Mouse (Mus musculus): ENCODE data around the gene Ppt2. TPM values are rescaled to one million over a fixed set of nuclear protein-coding genes. Genes with fewer than 3 reads are reported as not detected.

The Ppt2 gene
- polyA plus RNA-seq, 1 experiment from 2014 or later: 39.1 TPM

DNA sequence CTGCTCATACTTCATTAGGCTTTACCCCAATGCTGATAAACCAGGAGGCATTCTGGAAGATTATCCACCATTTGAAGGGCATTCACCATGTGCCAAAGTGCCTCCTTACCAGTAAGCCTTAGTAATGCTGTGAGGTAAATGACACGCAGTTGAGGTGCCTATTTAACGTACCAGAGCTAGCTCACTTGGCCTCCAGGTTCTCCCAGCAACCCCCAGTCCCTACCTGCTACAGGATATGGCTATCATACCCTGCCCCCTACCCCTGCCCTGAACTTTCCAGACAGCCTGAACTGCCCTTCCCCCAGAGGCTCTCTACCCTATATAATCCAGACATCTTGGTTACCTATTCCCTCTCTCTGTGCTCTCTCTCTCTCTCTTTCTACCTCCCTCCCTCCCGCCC is 39.5 kb downstream of the Ppt2 start:
- ATAC-seq (replicated peaks; ENCODE audit: low FRiP score): no peak
- Histone ChIP-seq H3K4me2 (peak overlapping the region; percentile 72), H3K4me1 (peaks cover 64% of the 10 kb centered on the region), H3K27me3 (no peaks in the 10 kb centered on the region), H3K9ac (no peak overlapping the region), H3K27ac (peak overlapping the region; percentile 100), H3K9me3 (replicated peaks) (no peaks in the 10 kb centered on the region), H3K4me3 (replicated peaks) (no peak overlapping the region), H3K36me3 (no peaks in the 10 kb centered on the region)
- WGBS: 47% methylated on average over 3 of the region's 3 CpGs

DNA sequence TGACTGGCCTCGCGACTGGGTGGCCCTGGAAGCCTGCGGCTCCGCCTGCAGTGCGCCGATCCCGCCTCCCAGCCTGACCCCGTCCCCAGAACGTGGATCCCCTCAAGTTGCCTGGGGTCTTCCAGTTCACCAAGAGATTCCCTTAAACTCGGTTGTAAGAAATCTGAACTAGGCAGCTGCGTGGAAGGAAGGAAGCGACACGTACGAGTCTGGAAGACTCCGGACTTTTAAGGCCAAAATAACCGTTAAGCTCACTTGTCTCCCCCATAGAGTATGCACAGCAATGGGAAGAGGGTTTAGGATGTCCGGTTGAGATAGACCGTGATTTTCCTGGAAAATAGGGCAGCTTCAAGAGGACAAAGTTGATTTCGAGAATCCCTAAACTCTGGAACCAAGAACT is 40.5 kb downstream of the Ppt2 start:
- Histone ChIP-seq H3K4me1 (peaks cover 57% of the 10 kb centered on the region), H3K4me3 (replicated peaks) (peak overlapping the region; percentile 82), H3K36me3 (no peaks in the 10 kb centered on the region), H3K4me2 (peak overlapping the region; percentile 96), H3K27ac (peak overlapping the region; percentile 100), H3K27me3 (no peaks in the 10 kb centered on the region), H3K9me3 (replicated peaks) (no peaks in the 10 kb centered on the region), H3K9ac (peak overlapping the region; percentile 95)
- 4% methylated on average over 19 of the region's 19 CpGs for WGBS
- no peak for ATAC-seq (replicated peaks; ENCODE audit: low FRiP score)

DNA sequence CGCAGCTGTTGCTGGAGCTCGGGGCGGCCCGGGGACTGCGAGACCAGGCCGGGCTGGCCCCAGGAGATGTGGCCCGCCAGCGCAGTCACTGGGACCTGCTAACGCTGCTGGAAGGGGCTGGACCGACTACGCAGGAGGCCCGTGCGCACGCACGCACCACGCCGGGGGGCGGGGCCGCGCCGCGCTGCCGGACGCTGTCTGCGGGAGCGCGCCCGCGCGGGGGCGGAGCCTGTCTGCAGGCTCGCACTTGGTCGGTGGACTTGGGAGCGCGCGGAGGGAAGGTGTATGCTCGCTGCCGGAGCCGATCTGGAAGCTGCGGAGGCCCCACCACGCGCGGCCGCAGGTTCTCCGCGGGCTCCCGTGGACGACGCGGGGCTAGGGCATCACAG is 40.9 kb downstream of the Ppt2 start:
- 1% methylated on average over 49 of the region's 50 CpGs for WGBS
- Histone ChIP-seq H3K27ac (peak overlapping the region; percentile 100), H3K9me3 (replicated peaks) (no peaks in the 10 kb centered on the region), H3K36me3 (no peaks in the 10 kb centered on the region), H3K4me2 (peak overlapping the region; percentile 96), H3K9ac (peak overlapping the region; percentile 95), H3K4me3 (replicated peaks) (peak overlapping the region; percentile 82), H3K4me1 (peaks cover 57% of the 10 kb centered on the region), H3K27me3 (no peaks in the 10 kb centered on the region)
- ATAC-seq (replicated peaks; ENCODE audit: low FRiP score): peak; percentile 73

DNA sequence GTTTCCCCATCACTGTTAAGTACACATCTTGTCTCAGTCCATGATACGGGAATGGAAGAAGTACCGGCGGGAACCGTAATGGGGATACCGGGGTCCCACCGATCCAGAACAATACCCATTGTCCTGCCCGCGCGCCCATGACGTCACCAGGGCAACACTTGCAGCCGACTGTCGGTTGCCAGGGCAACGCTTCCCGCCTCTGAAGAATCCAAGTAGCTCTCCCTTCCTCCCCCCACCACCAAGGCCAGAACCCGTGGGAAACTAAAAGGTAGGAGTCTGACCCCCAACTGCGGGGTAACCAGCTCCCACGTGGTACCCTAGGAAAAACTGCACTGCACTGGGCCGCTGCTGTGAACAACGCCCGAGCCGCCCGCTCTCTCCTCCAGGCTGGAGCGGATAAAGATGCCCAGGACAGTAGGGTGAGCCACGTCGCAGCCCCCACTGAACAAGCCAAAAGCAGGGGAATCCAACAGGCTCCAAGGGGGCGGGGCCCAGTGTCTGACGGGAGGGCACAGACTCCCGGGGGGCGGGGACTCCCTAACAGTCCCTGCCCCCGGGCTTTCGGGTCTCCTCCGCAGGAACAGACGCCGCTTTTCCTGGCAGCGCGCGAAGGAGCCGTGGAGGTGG is 41.4 kb downstream of the Ppt2 start:
- ATAC-seq (replicated peaks; ENCODE audit: low FRiP score): peak; percentile 81
- H3K9me3 ChIP-seq (replicated peaks): no peaks in the 10 kb centered on the region
- H3K27me3 ChIP-seq: no peaks in the 10 kb centered on the region
- peak overlapping the region; percentile 100 for H3K27ac ChIP-seq
- WGBS: under 1% methylated on average over 38 of the region's 38 CpGs
- H3K9ac ChIP-seq: peak overlapping the region; percentile 95
- H3K4me2 ChIP-seq: peak overlapping the region; percentile 96
- H3K4me3 ChIP-seq (replicated peaks): peak overlapping the region; percentile 82
- H3K36me3 ChIP-seq: no peaks in the 10 kb centered on the region
- H3K4me1 ChIP-seq: peaks cover 56% of the 10 kb centered on the region

DNA sequence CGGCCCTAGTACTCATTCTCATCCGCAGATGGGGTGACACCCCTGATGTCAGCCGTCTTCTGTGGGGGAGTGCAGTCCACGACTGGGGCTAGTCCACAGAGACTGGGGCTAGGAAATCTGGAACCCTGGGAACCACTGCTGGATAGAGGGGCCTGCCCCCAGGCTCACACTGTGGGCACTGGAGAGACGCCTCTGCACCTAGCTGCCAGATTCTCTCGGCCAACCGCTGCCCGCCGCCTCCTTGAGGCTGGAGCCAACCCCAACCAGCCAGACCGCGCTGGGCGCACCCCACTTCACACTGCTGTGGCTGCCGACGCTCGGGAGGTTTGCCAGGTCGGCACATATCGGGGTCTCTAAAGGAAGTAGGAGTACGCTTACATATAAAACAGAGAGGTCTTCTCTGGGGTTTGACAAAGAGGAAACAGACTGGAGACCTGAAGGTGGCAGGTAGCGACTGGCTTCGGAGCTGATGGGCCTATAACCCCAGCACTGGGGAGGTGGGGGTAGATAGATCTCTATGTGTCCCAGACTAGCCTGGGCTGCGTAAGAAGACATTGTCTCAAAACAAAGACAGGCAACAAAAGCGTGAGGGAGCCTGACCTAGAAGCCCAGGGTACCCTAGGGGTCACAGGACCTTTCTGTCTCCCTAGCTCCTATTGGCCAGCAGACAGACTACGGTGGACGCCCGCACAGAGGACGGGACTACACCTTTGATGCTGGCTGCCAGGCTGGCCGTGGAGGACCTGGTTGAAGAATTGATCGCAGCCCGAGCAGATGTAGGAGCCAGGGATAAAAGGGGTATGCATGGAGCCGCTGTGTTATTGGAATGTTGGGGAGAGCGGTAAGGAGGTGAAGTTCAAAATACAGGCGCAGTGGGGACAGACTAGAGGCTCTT is 42.2 kb downstream of the Ppt2 start:
- Histone ChIP-seq H3K27me3 (no peaks in the 10 kb centered on the region), H3K27ac (peak overlapping the region; percentile 100), H3K9me3 (replicated peaks) (no peaks in the 10 kb centered on the region), H3K4me1 (peaks cover 49% of the 10 kb centered on the region), H3K36me3 (no peaks in the 10 kb centered on the region), H3K4me2 (peak overlapping the region; percentile 96), H3K4me3 (replicated peaks) (peak overlapping the region; percentile 82), H3K9ac (peak overlapping the region; percentile 95)
- ATAC-seq (replicated peaks; ENCODE audit: low FRiP score): no peak
- 29% methylated on average over 32 of the region's 32 CpGs for WGBS

- no peak overlapping the region for H3K4me3 ChIP-seq (replicated peaks)
- no peak for ATAC-seq (replicated peaks; ENCODE audit: low FRiP score)
- H3K9ac ChIP-seq: no peak overlapping the region
- H3K36me3 ChIP-seq: no peaks in the 10 kb centered on the region
- H3K9me3 ChIP-seq (replicated peaks): no peaks in the 10 kb centered on the region
- peaks cover 39% of the 10 kb centered on the region for H3K4me1 ChIP-seq
- H3K27ac ChIP-seq: no peak overlapping the region
- no peaks in the 10 kb centered on the region for H3K27me3 ChIP-seq
- 93% methylated on average over 8 of the region's 8 CpGs for whole genome bisulfite sequencing
- H3K4me2 ChIP-seq: no peak overlapping the region
Measured at GRCm38 (mm10) chr17:34585121-34585520, 43.2 kb downstream of the Ppt2 start.

DNA sequence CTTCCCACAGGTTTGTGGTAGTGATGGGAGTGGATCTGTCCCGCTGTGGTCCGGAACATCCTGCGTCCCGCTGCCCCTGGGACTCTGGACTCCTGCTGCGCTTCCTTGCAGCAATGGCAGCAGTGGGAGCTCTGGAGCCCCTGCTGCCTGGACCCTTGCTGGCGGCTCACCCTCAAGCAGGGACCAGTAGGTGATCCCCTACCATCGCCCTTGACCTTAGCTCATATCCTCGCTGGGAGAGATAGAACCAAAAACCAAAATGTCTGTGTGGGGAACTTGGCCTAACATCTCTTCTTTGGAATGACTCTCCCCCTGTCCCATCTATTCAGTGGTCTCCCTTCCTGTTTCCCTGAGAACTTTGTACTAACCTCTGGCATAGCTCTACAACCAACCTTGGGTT is 44.5 kb downstream of the Ppt2 start:
- Histone ChIP-seq H3K4me2 (no peak overlapping the region), H3K4me1 (peaks cover 26% of the 10 kb centered on the region), H3K36me3 (no peaks in the 10 kb centered on the region), H3K4me3 (replicated peaks) (no peak overlapping the region), H3K9ac (no peak overlapping the region), H3K27me3 (no peaks in the 10 kb centered on the region), H3K9me3 (replicated peaks) (no peaks in the 10 kb centered on the region), H3K27ac (no peak overlapping the region)
- 93% methylated on average over 8 of the region's 8 CpGs for WGBS
- ATAC-seq (replicated peaks; ENCODE audit: low FRiP score): no peak

DNA sequence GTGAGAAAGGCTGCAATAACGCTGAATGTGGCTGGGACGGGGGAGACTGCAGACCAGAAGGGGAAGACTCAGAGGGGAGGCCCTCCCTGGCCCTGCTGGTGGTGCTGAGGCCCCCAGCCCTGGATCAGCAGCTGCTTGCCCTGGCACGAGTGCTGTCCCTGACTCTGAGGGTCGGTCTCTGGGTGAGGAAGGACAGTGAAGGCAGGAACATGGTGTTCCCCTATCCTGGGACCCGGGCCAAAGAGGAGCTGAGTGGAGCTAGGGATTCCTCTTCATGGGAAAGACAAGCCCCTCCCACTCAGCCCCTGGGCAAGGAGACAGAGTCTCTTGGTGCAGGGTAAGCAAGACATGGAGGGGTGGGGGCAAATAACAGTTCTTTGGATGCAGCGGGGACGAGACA is 44.9 kb downstream of the Ppt2 start:
- no peaks in the 10 kb centered on the region for H3K9me3 ChIP-seq (replicated peaks)
- no peak overlapping the region for H3K27ac ChIP-seq
- H3K4me3 ChIP-seq (replicated peaks): no peak overlapping the region
- ATAC-seq (replicated peaks; ENCODE audit: low FRiP score): no peak
- peaks cover 21% of the 10 kb centered on the region for H3K4me1 ChIP-seq
- WGBS: 63% methylated on average over 7 of the region's 7 CpGs
- no peak overlapping the region for H3K4me2 ChIP-seq
- no peak overlapping the region for H3K9ac ChIP-seq
- H3K27me3 ChIP-seq: no peaks in the 10 kb centered on the region
- no peaks in the 10 kb centered on the region for H3K36me3 ChIP-seq

GRCm38 (mm10) chr17:34582528-34582927 is 45.8 kb downstream of the Ppt2 start:
- WGBS: 86% methylated on average over 12 of the region's 12 CpGs
- H3K9me3 ChIP-seq (replicated peaks): no peaks in the 10 kb centered on the region
- H3K36me3 ChIP-seq: no peaks in the 10 kb centered on the region
- ATAC-seq (replicated peaks; ENCODE audit: low FRiP score): no peak
- H3K4me3 ChIP-seq (replicated peaks): no peak overlapping the region
- no peaks in the 10 kb centered on the region for H3K27me3 ChIP-seq
- H3K9ac ChIP-seq: no peak overlapping the region
- no peak overlapping the region for H3K27ac ChIP-seq
- peaks cover 14% of the 10 kb centered on the region for H3K4me1 ChIP-seq
- no peak overlapping the region for H3K4me2 ChIP-seq

GRCm38 (mm10) chr17:34578070-34578469 is 50.2 kb downstream of the Ppt2 start:
- H3K36me3 ChIP-seq: no peaks in the 10 kb centered on the region
- 93% methylated on average over 3 of the region's 3 CpGs for WGBS
- no peak overlapping the region for H3K4me3 ChIP-seq (replicated peaks)
- no peaks in the 10 kb centered on the region for H3K9me3 ChIP-seq (replicated peaks)
- H3K27me3 ChIP-seq: no peaks in the 10 kb centered on the region
- H3K9ac ChIP-seq: no peak overlapping the region
- no peaks in the 10 kb centered on the region for H3K4me1 ChIP-seq
- no peak for ATAC-seq (replicated peaks; ENCODE audit: low FRiP score)
- H3K4me2 ChIP-seq: no peak overlapping the region
- H3K27ac ChIP-seq: no peak overlapping the region

DNA sequence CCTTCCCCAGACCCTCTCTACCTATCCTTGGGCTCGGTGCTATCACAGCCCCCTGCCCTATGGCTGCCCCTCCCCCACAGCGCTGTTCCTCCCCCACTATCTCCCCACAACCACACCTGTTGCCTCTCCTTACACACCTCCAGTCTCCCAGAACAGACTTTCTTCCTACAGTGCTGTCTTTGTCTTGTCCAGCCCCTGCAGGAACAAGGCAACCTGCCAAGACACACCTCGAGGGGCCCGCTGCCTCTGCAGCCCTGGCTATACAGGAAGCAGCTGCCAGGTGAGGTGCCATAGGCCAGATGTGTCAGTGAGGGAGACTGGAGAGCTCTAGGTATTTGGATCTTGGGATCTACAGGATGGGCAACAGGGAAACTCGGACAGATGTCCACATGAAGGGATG is 51.7 kb downstream of the Ppt2 start:
- WGBS: 63% methylated on average over 5 of the region's 5 CpGs
- Histone ChIP-seq H3K4me1 (no peaks in the 10 kb centered on the region), H3K9me3 (replicated peaks) (0 out of 2 replicates have a peak, but pooled peaks cover 3% of the 10 kb centered on the region), H3K4me3 (replicated peaks) (no peak overlapping the region), H3K27me3 (no peaks in the 10 kb centered on the region), H3K9ac (no peak overlapping the region), H3K27ac (no peak overlapping the region), H3K4me2 (no peak overlapping the region), H3K36me3 (no peaks in the 10 kb centered on the region)
- ATAC-seq (replicated peaks; ENCODE audit: low FRiP score): no peak

DNA sequence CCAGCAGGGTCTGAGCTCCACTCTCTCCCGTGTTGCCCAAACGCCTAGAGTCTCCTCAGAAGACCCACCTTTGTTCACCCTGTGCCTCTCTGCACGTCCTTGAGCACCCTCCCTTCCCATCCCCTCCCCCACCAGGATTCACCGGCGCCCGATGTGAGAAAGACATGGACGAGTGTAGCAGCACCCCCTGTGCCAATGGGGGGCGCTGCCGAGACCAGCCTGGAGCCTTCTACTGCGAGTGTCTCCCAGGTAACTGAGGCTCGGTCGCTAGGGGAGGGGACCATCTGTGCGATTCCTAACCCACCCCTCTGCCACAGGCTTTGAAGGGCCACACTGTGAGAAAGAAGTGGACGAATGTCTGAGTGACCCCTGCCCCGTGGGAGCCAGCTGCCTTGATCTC is 55.9 kb downstream of the Ppt2 start:
- Histone ChIP-seq H3K27me3 (no peaks in the 10 kb centered on the region), H3K9me3 (replicated peaks) (0 out of 2 replicates have a peak, but pooled peaks cover 3% of the 10 kb centered on the region), H3K27ac (no peak overlapping the region), H3K36me3 (no peaks in the 10 kb centered on the region), H3K4me1 (peaks cover 1% of the 10 kb centered on the region), H3K4me3 (replicated peaks) (no peak overlapping the region), H3K9ac (no peak overlapping the region), H3K4me2 (no peak overlapping the region)
- 26% methylated on average over 15 of the region's 15 CpGs for WGBS
- ATAC-seq (replicated peaks; ENCODE audit: low FRiP score): 0 out of 2 replicates have a peak, but pooled peaks have one; percentile 17

All from kidney, embryonic 15.5 days (tissue).